Comparison of ENCODE assay signal across 7 mouse cellular contexts in the genomic region with DNA sequence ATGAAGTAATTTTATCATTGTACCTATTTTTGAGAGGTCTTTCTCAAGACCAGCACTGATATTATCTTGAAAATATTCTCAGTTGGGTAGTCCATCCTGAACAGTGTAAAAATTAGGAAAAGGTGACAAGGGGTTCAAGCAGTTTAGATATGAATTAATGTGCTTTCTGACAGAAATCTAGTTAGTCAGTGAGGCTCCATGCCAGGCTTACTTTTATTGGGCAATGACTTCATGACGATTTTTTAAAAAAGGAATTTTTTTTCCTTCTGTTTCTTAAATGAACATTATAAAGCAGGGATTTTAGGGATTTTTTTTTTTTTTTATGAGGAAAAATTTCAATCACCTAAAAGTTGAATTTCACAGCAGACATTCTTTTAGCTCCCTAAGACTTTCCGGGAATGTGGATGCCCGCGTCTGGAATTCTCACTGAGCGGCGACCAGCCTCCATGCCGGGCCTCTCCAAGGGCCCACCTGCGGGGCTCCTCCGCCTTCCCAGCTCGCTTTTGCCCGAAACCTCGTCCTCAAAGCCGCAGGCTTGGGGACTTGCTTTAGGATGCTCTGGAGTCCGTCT. TPM values are rescaled to one million over a fixed set of nuclear protein-coding genes. Genes with fewer than 3 reads are reported as not detected.
DNase-seq lines count a peak whose midpoint lies in the region; ATAC-seq and TF ChIP-seq lines count a peak whose summit lies in the region.

No protein-coding gene starts in this region.

- under 1% methylated on average over 14 of the region's 14 CpGs for WGBS in spleen, adult 2 months
- WGBS in limb, embryonic 14.5 days, result under 1% methylated on average over 14 of the region's 14 CpGs
- WGBS in small intestine, adult 2 months, result 0% methylated on average over 14 of the region's 14 CpGs

- H3K4me3 ChIP-seq in spleen, adult 2 months (ENCODE audit: extremely low read depth, insufficient read depth, insufficient read length), result peak overlapping the region; percentile 73
- peak overlapping the region; percentile 97 for H3K4me3 ChIP-seq in erythroblast, embryonic 14.5 days (replicated peaks)
- H3K4me3 ChIP-seq in limb, embryonic 14.5 days (replicated peaks; ENCODE audit: low read length), result peak overlapping the region; percentile 97
- peak overlapping the region; percentile 73 for H3K4me3 ChIP-seq in small intestine, adult 2 months (ENCODE audit: low read depth, low read length)

- H3K4me1 ChIP-seq in spleen, adult 2 months (ENCODE audit: control insufficient read depth, insufficient read depth, insufficient read length), result peaks cover 9% of the 10 kb centered on the region
- H3K4me1 ChIP-seq in erythroblast, embryonic 14.5 days (ENCODE audit: control insufficient read depth), result peaks cover 35% of the 10 kb centered on the region
- H3K4me1 ChIP-seq in limb, embryonic 14.5 days (ENCODE audit: control insufficient read depth, insufficient read depth, low read length), result peaks cover 14% of the 10 kb centered on the region
- peaks cover 3% of the 10 kb centered on the region; the same call in 1 of the 2 replicates for H3K4me1 ChIP-seq in small intestine, adult 2 months (ENCODE audit: control insufficient read depth, insufficient read depth, insufficient read length, low read length)

- no peak for DNase-seq in spleen, adult 2 months (ENCODE audit: low read depth in 1 of 2, low spot score in 2 of 2)
- no peak for DNase-seq in spleen, postnatal 4 days (ENCODE audit: low spot score in 2 of 2)
- DNase-seq in limb, embryonic 14.5 days (ENCODE audit: low spot score), result peak; percentile 9
- DNase-seq in adrenal gland, adult 8-10 months, result no peak
- DNase-seq in spleen, adult 12 weeks (ENCODE audit: low spot score), result no peak

- H3K9ac ChIP-seq in limb, embryonic 14.5 days (ENCODE audit: low read depth, low read length, severe bottlenecking), result peak overlapping the region; percentile 100

- H3K4me2 ChIP-seq in limb, embryonic 14.5 days (replicated peaks; ENCODE audit: low read depth, low read length, severe bottlenecking), result peak overlapping the region; percentile 56

- peak overlapping the region; percentile 98 for H3K27ac ChIP-seq in spleen, adult 2 months (ENCODE audit: insufficient read depth, low read length)
- peak overlapping the region; percentile 100 for H3K27ac ChIP-seq in limb, embryonic 14.5 days (replicated peaks; ENCODE audit: low read depth, low read length)
- peak overlapping the region; percentile 96 for H3K27ac ChIP-seq in small intestine, adult 2 months (ENCODE audit: insufficient read depth, low read depth, low read length)

- peak; percentile 58; the same call in 1 of the 2 replicates for ATAC-seq in limb, embryonic 14.5 days (ENCODE audit: low FRiP score, low read depth)

- H3K9me3 ChIP-seq in erythroblast, embryonic 14.5 days (ENCODE audit: control insufficient read depth, low read length), result no peaks in the 10 kb centered on the region
- H3K9me3 ChIP-seq in limb, embryonic 14.5 days (ENCODE audit: control insufficient read depth, low read length), result no peaks in the 10 kb centered on the region

- no peaks in the 10 kb centered on the region for H3K27me3 ChIP-seq in spleen, adult 2 months (ENCODE audit: control insufficient read depth, insufficient read depth, low read length)
- no peaks in the 10 kb centered on the region for H3K27me3 ChIP-seq in erythroblast, embryonic 14.5 days (ENCODE audit: control insufficient read depth)
- H3K27me3 ChIP-seq in limb, embryonic 14.5 days (ENCODE audit: control insufficient read depth, insufficient read depth, low read length), result no peaks in the 10 kb centered on the region
- no peaks in the 10 kb centered on the region for H3K27me3 ChIP-seq in small intestine, adult 2 months (ENCODE audit: control insufficient read depth, insufficient read depth, low read length)

- no peaks in the 10 kb centered on the region for H3K36me3 ChIP-seq in spleen, adult 2 months (ENCODE audit: control insufficient read depth, insufficient read depth, low read length)
- peaks cover 24% of the 10 kb centered on the region for H3K36me3 ChIP-seq in erythroblast, embryonic 14.5 days (ENCODE audit: control insufficient read depth)
- H3K36me3 ChIP-seq in limb, embryonic 14.5 days (ENCODE audit: control insufficient read depth, insufficient read depth, low read length), result no peaks in the 10 kb centered on the region
- H3K36me3 ChIP-seq in small intestine, adult 2 months (ENCODE audit: control insufficient read depth, insufficient read depth, low read length), result no peaks in the 10 kb centered on the region

- no peak for TF ChIP-seq POLR2A in spleen, adult 2 months (IDR thresholded peaks at IDR 0.05; ENCODE audit: low read depth, low read length)
- TF ChIP-seq POLR2A in limb, embryonic 14.5 days (IDR thresholded peaks at IDR 0.05; ENCODE audit: borderline replicate concordance, extremely low read depth, insufficient read depth, insufficient read length), result no peak
- TF ChIP-seq POLR2A in small intestine, adult 2 months (IDR thresholded peaks at IDR 0.05; ENCODE audit: low read depth, low read length), result no peak

- no peak for TF ChIP-seq CTCF in spleen, adult 2 months (IDR thresholded peaks at IDR 0.05; ENCODE audit: extremely low read depth, insufficient read depth, insufficient read length, insufficient replicate concordance)
- no peak for TF ChIP-seq CTCF in small intestine, adult 2 months (IDR thresholded peaks at IDR 0.05; ENCODE audit: extremely low read depth, insufficient read length, insufficient replicate concordance, low read depth, low read length)

RNA-seq across cellular contexts. Expression of a gene that starts 0.7 kb away (rescaled TPM):
- polyA plus RNA-seq in spleen, adult 2 months (2012; rRNA removed), result 33.3 and 44.0 TPM in 2 replicates
- 2.7 TPM in 2 replicates for polyA plus RNA-seq in erythroblast, embryonic 14.5 days (2012)
- polyA plus RNA-seq in limb, embryonic 14.5 days (2012; rRNA removed), result 43.9 and 51.2 TPM in 2 replicates
- polyA plus RNA-seq in limb, embryonic 14.5 days (2014; fragmentation: Nextera tagmentation; extraction: Ambion mirVana), result 17.9 and 19.3 TPM in 2 replicates
- polyA plus RNA-seq in small intestine, adult 2 months (2012; rRNA removed), result 10.7 and 25.2 TPM in 2 replicates
- total RNA-seq in adrenal gland, adult 8-10 months (2022), result 10 to 100 TPM; 42.9 to 72.1 (median 55.9) TPM
